Mouse (Mus musculus) brain, embryonic 18.5 days (tissue): ENCODE data around the gene Aldh1b1.

Experiments
- DNase-seq: peaks from one replicate; pipeline ENCODE4 v3.0.0-alpha.2; 2012; ENCODE audit warnings: low read depth, low spot score

Gene Aldh1b1

GRCm38 (mm10) chr4:45826275-45827040, 27.6 kb downstream of the Aldh1b1 start, which contains the start of gene Igfbpl1:
Gene Igfbpl1 (minus strand): TSS chr4:45826923.
- DNase-seq: no peak

GRCm38 (mm10) chr4:45829907-45830759, 31.3 kb downstream of the Aldh1b1 start:
- no peak for DNase-seq

GRCm38 (mm10) chr4:45831996-45832395, 33.2 kb downstream of the Aldh1b1 start:
- no peak for DNase-seq

- DNase-seq: no peak
These were observed 34.6 kb downstream of the Aldh1b1 start for GRCm38 (mm10) chr4:45833461-45833860.

- no peak for DNase-seq
These were observed 45.5 kb downstream of the Aldh1b1 start for GRCm38 (mm10) chr4:45844355-45844754.

GRCm38 (mm10) chr4:45846263-45846662, 47.4 kb downstream of the Aldh1b1 start:
- no peak for DNase-seq

GRCm38 (mm10) chr4:45848109-45848824, 49.4 kb downstream of the Aldh1b1 start, which contains the start of gene Stra6l:
Gene Stra6l (plus strand): TSS chr4:45848664.
- DNase-seq: no peak

GRCm38 (mm10) chr4:45848825-45849156, 50.0 kb downstream of the Aldh1b1 start:
- no peak for DNase-seq

- no peak for DNase-seq
These were observed 50.6 kb downstream of the Aldh1b1 start for GRCm38 (mm10) chr4:45849419-45849818.

GRCm38 (mm10) chr4:45851640-45852051, 52.8 kb downstream of the Aldh1b1 start:
- no peak for DNase-seq

- DNase-seq: no peak
These were observed 54.8 kb downstream of the Aldh1b1 start for GRCm38 (mm10) chr4:45853496-45854246.
